Mouse (Mus musculus): Measurements from ENCODE around the gene Tmem119. TPM values are rescaled to one million over a fixed set of nuclear protein-coding genes. Genes with fewer than 3 reads are reported as not detected.
"Not testable (repeated sequence)": the region's sequence is repeated elsewhere in the genome, so short reads cannot be mapped to it uniquely, and the experiment has no call there.

The Tmem119 gene
- polyA plus RNA-seq, 2 experiments from 2014 or later = not detected

DNA sequence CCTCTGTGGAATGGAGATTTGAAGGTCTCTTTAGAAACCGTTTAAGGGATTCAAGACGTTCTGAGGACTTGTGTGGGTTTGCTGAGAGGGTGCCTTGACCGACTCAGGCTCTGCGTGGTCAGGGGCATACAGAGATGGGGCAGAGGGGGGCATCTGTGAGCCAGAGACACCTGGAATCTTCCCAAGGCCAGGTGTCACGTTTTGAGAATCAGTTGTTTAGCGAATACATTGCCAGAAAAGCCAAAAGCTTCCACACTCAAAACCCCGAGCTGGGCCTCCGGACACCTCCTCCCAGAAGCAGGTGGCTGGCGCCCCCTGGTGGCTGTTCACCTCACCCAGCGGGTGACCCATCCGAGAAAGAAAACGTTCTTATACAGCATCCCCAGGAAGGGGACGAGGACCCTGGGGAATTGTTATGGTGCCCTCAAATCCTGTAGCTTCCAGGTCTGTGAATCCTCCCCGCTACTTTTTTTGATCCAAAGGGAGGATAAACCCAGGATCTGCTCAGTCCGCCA is 15.4 kb upstream of the Tmem119 start:
- peak; percentile 52 for ATAC-seq

DNA sequence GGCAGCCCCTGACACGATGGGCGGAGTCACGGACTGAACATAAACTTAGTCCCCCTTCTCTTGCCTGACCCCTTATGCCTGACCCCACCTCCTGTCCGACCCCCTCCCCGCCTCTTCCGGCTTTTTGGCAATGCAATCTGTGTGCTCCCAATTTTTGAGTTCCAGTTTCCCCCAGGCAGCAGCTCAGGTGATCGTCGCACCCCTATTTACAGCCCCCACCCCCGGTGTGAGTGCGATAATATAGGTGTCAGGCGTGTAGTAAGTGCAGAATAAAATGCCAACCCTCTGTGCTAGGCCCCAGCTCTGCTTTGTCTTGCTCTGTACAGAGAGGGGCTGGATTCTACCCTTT is 14.7 kb upstream of the Tmem119 start:
- no peak for ATAC-seq

DNA sequence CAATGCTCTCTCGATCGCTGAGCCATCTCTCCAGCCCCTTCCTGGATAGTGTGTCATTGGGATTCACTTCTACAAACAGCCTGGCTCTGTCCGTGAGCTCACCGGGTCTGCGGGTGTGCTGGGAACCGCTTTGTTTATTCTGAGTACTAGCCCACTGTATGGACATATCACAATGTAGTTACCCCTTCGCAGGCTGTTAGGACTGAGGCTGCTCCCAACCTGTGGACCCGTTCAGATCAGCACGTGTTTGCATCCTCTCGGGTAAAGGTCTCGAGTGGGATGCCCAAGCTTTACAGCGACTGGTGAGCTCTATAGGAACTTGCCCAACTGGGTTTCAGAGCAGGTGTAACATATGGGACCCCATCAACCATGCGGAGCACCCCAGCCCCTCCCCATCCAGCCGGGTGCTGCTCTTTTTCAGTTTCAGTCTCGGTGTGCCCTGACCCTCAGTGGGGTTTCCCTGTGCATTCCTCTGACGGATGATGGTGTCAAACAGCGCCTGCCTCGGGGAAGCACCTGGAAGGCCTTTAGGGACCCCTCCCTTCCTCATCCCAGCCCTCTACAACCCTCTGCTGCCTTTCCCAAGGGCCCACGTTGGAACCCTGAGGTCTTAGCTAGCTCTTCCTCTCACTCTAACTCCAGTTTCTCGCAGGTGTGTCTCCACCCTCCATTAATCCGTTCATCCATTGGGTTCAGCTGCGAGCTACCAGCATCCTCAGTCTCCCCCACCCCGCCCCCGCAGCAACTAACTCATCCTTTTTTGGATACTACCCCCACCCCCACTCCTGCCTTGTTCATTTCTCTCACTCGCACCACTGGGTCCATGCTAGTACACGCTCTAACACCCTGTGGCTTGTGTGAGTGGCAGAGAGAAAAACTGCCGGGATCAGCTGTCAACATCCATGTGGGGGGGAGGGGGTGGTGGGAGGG is 14.1 kb upstream of the Tmem119 start:
- peak; percentile 76 for ATAC-seq

DNA sequence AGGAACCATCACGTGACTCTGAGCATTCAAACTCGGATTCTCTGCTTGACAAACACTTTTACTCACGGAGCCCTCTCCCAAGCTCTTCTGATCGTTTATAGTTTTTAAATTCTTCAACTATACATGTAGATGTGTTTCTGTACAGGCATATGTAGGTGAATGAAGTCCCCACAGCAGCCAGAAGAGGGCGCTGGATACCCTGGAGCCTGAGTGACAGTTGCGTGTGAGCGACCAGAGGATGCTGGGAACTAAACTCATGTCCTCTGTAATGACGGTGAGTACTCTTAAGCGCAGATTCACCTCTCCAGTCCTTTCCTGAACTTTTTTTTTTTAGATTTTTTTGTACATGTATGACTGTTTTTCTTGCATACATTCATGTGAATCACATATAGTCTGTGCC is 13.3 kb upstream of the Tmem119 start:
- ATAC-seq = no peak

DNA sequence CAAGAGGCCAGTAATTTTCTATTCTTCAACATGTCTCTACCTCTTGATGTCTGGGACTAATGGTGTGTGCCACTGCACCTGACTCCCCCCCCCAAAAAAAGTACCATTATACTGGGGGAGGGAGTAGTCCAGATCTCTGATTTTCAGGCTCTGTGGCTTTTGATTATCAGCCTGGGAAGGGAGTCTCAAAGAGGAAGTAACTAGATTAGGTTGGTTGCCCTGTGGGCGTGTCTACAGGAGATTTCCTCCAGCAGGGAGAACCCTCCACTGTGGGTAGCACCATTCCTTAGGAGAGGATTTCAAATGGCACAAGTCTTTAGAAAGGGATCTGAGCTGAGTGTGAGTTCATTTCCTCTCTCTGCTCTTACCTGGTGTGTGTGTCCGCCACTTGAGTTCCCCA is 12.3 kb upstream of the Tmem119 start:
- no peak for ATAC-seq

DNA sequence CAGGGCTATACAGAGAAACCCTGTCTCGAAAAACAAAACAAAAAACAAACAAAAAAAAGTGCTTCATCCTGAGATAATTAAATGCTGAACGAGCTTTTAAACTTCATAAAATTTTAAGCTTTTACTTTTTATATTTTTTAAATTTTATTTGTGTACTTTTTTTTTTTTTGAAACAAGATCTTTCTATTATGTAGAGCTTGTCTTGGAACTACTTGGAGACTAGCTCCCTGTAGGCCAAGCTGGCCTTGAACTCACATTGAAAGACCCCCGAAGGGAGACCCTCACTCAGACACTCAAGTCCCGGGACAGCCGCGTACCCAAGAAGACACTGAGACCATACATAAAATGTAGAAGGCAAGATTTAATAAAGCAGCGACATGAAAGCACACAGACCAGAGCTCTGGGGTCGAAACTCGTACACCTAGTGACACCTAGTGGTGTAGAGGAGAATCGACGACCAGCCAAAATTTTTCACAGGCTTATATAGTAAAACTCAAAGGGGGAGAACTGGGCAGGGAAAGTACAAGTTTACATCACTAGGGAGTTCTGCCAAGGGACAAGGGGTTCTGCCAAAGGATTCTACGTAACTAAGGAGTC is 11.6 kb upstream of the Tmem119 start:
- not testable (repeated sequence) for ATAC-seq

DNA sequence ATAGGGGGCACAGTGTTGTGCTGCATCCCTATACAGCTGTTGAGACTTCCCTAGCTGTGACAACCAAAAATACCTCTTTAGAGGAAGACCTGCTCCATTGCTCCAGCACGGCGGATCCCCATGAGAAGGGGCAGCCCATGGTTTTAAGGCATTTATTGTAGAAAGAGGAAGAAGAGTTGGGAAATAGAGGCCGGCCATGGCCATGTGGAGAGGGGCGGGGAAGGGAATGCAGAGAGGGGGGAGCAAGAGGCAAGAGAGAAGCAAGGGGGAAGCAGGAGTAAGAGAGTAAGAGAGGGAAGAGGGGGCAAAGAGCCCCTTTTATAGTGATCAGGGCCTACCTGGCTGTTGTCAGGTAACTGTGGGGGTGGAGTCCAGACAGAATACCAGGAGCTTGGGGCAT is 9.8 kb upstream of the Tmem119 start:
- ATAC-seq = no peak

DNA sequence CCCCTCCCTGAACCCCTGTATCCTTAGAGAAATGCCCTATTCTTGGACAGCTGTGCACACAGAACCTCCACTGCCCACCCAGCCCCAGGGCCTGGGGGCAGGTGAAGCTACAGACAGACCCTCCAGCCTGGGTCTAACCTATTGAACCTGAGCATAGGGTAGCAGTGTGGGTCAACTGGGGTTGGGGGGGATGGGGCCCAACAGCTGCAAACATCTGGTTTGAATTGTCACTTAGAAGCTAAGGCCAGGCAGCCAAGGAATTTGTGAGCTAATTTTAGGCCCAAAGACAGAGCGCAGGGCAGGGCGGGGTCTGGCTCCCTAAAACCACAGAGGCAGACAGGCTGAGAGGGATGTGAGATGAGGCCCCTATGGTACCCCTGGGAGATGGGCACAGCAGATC is 7.9 kb upstream of the Tmem119 start:
- ATAC-seq = no peak

DNA sequence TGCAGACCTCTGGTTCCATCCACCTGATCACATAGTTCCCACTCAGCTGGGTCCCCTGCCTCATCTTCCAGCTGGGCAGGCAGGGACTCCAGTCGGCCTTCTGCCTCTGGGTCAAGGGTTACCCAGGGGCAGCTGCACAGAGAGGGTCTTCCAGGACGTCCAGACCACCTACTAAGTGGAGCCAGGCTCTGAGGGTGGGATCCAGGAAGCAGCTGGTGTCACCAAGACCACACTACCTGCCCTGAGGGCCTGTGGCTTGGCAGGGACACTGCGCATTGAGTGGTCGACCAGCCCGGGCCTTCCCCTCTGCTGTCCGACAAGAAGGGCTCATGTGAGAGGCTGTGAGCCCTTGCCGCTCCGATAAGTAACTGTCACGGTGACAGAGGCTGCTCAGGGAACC is 7.4 kb upstream of the Tmem119 start:
- ATAC-seq = no peak

DNA sequence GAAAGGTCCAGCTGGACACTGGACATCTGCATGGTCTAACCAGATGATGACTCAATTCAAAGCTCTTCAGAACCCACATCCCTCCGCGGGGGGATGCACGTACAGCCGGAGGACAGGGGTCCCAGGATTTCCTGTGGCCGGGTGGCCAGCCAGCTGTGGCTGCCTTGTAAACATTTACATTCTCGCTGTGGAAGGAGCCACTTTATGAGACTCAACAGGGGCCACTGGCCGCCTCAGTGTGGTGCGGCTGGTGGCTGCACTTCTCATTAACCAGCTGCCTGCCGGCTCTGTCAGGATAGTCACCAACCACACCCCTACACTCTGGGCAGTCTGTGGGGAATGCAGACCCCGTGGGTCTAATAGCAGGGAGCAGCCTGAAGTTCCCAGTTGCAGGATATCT is 6.1 kb upstream of the Tmem119 start:
- ATAC-seq = no peak

DNA sequence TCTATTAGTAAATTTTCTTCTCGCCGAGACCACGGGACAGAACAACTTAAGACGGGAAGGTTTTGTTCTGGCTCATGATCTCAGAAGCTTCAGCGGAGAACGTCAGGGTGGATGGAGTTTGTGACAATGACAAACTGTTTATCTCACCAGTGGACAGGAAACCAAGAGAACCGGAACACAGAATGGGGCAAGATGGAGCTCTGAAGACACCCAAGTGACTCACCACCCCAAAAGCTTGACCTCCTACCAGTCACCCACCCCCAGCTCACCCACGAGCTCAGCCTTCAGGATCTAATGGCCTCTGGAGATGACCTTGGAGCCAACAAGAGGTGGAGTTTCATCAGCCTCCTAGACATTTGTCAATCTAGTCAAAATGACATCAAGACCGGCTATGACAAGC is 5.0 kb upstream of the Tmem119 start:
- ATAC-seq = no peak

DNA sequence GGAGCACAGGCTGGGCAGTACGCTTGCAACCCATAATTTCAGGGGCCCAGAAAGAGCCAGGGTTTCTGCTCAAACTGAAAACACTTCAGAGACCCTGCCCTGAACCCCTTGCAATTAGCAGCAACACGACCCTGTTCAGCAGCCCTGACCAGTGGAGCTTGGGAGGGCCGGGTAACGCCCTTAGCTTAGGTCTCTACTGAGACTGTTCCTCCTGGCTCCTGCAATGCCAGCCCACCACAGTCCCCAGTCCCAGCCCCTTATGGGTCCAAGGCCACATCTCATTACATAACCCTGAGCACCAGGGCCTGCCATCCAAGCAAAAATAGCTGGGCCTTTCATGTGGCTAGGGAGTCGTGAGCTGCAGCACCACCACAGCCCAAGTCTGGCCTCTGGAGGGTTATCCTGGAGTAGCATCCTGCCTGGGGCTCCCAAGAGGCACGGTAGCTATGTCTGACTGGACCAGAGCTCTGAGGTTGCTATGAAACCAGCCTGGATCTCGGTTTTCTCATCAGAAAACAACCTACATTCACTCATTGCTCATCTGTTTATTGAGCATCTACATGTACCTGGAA is 4.2 kb upstream of the Tmem119 start:
- ATAC-seq = no peak

DNA sequence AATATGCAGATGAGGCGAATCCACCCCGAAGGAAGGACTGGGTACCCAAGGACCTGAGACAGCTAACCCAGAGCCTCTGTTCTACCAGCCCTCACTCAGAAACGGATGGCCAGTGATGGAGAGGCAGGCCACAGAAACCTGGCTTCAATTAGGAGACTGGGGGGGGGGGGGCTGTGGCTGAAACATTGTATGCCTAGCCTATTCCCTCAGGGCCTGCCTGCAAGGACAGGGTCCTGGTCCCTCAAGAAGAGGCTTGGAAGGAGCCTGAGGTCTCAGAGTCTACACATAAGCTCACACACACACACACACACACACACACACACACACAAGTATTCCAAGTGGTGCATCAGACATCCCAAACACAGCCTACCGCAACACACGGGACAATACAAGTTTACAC is 625 bp downstream of the Tmem119 start:
- no peak for ATAC-seq

DNA sequence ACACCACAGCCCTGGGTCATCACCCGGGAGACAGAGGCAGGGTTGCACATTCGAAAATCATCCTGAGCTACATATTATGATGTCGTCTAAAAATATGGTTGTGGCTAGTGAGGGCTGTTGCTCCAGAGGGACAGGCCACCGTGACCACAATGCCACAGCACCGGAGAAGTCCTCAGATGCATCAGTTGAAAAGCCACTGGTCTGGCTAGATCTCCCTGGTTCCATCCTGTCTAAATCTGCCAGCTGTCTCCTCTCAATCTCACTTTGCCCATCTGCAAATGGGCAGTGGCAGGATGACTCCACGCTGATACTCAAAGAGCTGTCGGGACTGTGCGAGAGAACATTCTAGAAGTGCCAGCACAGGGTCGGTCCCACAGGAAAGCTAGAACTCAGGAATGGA is 1.8 kb downstream of the Tmem119 start:
- ATAC-seq = no peak

DNA sequence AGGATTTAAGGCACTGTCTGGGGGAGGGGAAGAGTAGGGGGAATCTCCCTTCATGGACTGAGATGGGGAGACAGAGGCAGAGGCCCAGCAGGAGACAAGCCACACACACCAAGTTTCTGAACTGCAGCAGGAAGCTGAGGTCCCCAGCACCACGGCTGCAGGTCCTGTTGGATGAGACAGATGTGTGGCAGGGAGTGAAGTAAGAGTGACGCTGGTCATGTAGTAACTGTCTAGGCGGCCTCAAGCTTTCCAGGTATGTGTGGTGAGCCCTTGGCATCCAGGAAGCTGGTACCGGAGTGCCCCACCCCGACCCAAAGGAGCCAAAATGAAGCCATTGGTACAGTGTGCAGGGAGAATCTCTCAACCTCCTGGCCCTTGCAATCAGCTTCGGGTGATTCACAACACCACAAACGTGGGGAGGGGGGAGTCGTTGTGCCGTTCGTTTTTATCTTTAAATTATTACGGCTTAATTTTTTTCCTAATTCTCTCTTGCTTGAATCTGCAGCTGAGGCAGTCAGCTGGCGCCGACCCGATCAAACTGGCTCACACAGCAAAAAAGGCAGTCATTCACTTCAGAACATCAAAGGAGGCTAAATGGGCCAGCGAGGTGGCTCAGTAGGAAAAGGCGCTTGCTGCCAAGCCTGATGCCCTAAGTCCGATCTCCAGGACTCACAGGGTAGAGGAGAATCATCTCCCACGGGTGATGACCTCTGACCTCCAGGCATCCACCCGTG is 3.0 kb downstream of the Tmem119 start:
- no peak for ATAC-seq

DNA sequence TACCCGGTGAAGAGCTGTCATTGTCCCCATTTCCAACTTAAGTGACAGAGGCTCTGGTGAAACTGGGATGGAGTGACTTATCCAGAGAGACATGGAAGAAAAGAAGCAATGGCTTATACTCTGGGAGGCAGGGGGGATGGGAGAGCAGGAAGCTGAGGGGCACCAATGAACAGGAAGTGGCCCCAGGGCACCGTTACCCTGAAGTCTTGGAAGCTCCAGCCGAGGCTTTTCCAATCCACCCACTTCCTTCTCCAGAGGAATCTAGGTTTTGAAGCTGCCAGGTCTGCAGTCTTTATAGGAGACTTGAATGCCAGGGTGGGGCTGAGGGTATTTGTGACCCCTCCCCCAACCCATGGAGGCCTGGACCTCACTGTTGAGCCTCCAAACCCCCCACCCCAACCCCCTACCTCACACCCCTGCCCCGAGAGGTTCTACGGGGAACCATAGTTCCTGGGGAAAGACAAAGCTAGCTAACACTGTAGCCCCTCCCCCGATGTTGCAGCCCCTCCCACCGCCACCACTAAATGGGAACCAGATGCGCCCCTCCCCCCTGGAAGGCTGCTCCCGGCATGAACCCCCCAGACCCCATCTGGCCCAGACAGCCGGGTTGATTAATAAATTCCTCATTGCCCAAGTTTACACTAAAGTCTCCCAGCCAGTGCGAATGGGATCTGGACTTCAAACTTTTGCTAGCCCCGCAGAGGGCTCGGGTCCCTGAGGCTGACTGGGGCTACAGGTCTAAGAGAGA is 3.7 kb downstream of the Tmem119 start:
- no peak for ATAC-seq

DNA sequence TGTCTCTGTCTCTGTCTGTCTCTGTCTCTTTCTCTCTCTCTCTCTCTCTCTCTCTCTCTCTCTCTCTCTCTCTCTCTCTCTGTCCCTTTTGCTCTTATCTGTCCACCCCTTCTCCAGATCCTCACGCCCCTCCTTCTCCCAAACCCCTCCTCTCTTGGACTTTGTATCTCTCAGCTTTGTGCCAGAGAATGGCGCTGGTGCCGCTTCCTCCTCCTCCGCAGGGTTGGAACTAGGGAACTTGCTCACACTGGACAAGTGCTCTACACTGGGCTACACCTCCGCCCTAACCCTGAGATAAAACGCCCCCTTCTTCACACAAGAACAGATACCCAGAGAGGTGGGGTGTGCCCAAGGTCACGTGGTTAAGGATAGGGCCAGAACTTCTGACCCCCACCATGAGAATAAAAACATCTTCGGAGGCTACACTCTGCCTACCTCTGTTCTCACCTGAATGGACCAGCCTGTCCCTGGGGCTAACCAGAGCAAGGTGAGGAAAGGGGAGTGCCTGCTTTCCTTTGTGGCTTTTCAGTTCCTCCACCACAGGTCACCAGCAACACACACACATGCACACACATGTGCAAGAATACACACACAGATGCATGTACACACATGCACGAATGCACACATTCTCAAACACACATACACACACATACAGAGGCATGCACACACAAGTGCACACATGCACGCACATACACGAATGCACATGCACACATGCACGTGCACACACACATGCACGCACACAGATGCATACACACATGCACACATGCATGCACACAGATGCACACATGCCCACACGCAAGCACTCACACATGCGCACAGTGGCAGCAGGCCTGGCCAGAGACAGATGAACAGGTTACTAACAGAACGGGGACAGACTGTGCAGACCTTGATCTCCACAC is 8.9 kb downstream of the Tmem119 start:
- ATAC-seq = no peak

DNA sequence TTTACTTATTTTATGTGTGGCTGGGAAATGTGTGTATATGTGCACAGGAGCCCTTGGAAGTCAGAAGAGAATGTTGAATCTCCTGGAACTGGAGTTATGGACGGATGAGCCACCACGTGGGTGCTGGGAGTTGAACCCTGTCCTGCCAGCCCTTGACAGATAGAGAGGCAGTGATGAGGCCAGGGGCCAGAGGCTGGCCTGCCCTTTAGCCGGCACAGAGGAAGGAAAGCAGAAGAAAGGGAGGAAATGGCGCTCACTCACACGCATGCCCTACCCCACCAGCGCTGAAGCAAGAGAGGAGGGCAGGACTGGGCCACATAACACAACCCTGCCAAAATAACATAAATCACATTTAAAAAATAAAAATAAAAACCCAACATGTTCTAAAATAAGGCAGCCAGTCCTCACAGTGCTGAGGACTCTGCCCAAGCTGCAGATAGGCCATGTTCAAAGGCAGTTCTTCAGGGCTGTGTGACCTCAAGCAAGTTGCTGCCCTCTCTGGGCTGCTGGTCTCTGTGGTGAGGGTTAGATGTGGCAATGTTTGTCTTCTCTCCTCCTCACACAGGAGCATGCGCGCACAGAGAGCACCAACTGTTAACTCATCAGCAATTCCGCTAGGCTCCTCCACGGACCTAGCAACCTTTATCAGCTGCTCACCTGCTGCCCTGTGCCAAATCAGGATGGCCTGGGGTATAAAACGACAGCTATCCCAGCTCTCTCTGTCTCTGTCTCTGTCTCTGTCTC is 9.7 kb downstream of the Tmem119 start:
- ATAC-seq = no peak

DNA sequence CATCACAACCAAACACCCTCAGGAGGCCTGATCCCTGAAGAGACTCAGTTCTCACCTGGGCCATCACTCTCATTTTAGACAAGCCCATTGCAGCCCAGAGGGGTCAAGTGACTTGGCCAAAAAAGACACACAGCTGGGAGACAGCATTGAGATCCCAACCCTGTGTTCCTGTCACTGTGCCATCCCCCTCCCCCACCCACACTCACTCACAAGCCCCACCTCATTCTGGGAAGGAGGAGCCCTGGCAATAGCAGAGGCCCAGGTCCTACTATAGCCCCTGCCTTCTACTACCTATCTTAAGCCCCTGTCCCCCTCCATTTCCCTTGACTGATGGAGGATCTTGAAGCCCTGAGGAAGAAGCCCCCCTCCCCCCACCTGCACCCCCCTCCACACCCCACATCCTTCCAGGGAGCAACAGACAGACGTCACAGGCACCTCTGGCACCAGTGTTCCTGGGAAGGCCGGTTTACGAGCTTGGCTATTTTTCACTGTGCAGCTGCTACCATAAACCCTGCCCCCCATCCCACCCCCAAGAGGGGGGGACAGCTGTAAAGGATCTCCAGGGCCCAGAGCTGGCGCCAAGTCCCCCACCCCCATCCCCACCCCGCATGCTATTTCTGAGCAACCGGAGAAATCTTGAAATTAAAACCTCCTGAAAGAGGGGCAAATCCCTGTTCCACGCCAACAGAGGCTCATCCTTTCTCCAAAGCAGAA is 11.1 kb downstream of the Tmem119 start:
- no peak for ATAC-seq

DNA sequence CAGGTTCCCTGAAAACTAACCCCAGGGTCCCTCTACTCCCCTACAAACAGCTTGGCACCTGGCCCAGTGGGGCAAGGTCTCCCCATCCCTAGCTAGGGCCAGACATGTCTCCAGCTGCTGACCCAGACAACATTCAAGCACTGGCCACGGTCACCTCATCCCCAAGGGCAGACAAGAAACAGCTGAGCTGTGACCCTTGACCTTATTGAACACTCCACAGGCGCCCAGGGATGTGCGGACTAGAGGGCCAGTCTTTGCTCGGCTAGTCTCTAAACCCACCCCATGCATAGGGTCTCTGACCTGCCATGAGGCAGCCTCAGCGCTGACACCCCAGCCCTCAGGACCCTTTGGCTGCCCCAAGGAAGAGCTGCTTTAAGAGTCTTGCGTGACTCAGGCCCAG is 11.7 kb downstream of the Tmem119 start:
- no peak for ATAC-seq

Data from activated CD4-positive, CD25-positive, alpha-beta regulatory T cell, adult 4 months (primary cell).